Mouse (Mus musculus) heart, postnatal 4 days (tissue): ENCODE measurements around the gene Krt87. TPM values are rescaled to one million over a fixed set of nuclear protein-coding genes. Genes with fewer than 3 reads are reported as not detected.
A peak's percentile ranks its signal among the peaks of the same experiment; 100 is the strongest.

ENCODE experiments used
- DNase-seq: peaks from one replicate; pipeline ENCODE4 v3.0.0; 2021
- total RNA-seq, 2 experiments: library from RNA; stranded (reverse); gene quantifications; 2 replicates each; pipeline ENCODE4 v1.2.3; 2021

The Krt87 gene
- total RNA-seq, 2 experiments from 2014 or later: not detected

- no peak for DNase-seq
Observed at GRCm38 (mm10) chr15:101414807-101415565, 23.6 kb downstream of the Krt87 start.

- peak; percentile 39 for DNase-seq
Observed at GRCm38 (mm10) chr15:101413916-101414635, 24.5 kb downstream of the Krt87 start.

DNA sequence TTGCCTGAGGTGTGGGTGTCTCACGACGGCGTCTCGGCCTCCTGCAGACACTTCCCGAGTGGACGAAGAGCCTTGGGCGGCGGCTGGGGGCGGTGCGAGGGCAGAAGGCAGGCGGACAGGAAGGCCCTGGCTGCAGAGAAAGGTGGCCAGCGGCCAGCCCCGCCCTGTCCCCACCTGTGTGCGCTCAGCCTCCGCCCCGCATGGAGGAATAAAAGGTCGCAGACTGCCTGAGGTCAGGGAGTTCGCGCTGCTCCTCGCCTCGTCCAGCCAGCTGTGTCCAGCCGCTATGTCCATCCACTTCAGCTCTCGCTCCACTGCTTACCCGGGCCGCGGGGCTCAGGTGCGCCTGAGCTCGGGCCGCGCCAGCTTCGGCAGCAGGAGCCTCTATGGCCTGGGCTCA, 26.4 kb downstream of the Krt87 start:
- no peak for DNase-seq

DNA sequence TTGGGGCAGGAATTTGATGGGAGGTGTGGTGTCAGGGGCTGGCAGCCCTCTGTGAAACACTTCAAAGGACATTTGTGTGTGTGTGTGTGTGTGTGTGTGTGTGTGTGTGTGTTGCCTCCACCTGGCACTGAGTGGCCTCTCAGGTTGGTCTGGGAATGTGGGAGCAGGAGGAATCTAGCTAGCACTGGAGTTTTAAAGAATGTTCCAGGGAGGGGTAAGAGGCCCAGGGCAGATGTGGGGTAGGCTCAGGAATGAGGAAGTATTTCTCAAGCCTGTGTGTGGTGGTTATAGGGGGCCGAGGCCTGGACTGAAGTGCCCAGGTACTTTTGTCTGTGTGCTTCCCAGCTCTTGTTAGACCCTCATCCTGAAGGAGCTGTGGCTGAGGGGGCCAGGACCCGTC, 27.8 kb downstream of the Krt87 start, which contains the start of gene Krt7:
Gene Krt7, plus strand, starts transcription at position 269 of the 400 bp plus-strand sequence.
- DNase-seq: no peak

GRCm38 (mm10) chr15:101398269-101398668, 40.3 kb downstream of the Krt87 start:
- peak; percentile 61 for DNase-seq

DNA sequence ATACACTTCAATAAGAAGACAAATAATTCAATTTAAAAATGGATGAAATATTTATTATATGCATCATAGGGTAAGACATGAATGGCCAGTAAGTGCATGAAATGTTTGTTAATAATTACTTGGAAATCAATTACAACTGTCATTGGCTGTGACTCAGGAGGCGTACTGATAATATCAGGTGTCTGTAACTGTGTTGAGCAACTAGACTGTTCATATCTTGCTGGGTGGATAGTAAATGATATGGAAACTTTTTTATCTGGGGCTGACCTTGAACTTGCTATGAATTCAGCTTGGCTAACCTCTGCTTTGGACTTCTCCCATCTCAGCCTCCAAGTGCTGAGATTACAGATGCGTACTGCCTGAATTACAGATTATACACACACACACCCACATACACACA, 40.9 kb downstream of the Krt87 start:
- DNase-seq: no peak

DNA sequence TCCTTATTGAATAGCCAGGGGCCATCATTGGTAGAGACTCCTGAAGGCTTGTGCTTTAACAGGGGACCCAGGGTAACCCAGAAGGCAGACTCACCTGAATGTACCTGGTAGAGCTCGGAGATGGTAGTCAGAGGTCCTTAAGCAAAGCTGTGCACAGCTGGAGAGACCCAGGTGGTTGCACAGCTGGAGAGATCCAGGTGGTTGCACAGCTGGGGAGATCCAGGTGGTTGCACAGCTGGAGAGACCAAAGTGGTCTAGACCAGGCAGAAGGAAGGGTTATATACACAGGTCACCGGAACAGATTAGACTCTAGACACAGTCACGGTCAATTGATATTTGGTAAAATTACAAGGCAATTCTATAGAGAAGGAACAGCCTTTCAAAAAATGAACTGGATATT, 41.7 kb downstream of the Krt87 start:
- no peak for DNase-seq

DNA sequence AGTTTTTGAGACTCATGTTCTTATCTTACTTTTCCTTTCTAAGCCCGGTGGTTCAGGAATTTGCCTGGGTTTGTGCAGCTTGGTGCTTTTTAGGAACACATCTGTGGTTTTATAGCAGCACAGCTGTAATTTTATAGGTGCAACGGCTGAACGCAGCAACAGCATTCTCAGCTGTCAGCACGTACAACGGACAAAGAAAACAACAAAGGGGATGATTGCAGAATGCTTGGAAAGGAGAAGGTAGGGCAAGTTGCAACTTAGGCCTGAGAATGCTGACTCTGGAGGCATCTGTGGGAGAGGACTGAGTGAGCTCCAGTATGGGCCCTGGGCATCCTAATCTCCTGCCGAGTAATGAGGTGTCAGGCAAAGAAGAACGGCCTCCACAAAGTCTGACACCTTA, 42.1 kb downstream of the Krt87 start:
- DNase-seq: no peak

GRCm38 (mm10) chr15:101394908-101395307, 43.7 kb downstream of the Krt87 start:
- no peak for DNase-seq

- no peak for DNase-seq
Observed at GRCm38 (mm10) chr15:101392251-101392650, 46.4 kb downstream of the Krt87 start.

GRCm38 (mm10) chr15:101390203-101390602, 48.4 kb downstream of the Krt87 start:
- no peak for DNase-seq

- no peak for DNase-seq
Observed at GRCm38 (mm10) chr15:101388034-101388541, 50.5 kb downstream of the Krt87 start.

DNA sequence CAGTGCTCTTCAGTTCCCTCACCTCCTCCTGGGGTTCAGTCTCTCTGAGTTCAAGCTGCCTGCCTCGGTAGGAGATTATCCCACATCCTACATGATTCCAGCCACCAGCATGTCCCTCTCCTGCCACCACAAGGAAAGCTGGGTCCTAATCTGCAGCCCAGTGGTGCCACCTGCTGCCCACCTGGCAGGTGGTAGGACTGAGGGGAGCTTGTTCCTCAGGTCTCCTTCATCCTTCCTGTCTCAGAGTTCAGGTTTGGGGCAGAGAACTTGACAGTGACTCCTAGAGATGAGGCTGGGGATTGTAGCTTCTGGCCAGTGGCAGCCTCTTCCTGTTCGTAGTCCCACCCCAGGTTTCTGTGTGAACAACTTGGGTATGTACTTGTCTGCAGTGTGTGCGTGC, 51.4 kb downstream of the Krt87 start:
- peak; percentile 58 for DNase-seq

DNA sequence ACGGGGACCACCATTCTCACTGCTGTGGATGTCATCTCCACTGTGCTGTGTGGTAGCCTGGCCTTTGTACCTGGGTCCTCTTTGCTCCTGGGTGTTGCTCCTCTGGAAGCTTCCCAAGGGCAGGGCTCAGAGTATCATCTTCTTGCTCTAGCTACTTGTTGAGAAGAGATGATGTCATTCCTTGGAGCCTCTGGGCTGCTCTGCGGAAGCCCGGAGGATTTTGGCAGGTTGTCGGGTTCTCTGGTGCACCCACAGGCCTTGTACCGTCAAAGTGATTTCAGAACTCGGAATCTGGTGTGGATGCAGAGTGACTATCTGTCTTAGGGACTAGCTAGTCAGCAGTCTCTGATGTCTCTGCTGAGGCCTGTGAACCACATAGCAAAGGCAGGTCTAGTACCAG, 53.5 kb downstream of the Krt87 start:
- no peak for DNase-seq

GRCm38 (mm10) chr15:101384610-101385009, 54.0 kb downstream of the Krt87 start:
- DNase-seq: no peak

- DNase-seq: peak; percentile 84
Observed at GRCm38 (mm10) chr15:101382811-101383210, 55.8 kb downstream of the Krt87 start.

DNA sequence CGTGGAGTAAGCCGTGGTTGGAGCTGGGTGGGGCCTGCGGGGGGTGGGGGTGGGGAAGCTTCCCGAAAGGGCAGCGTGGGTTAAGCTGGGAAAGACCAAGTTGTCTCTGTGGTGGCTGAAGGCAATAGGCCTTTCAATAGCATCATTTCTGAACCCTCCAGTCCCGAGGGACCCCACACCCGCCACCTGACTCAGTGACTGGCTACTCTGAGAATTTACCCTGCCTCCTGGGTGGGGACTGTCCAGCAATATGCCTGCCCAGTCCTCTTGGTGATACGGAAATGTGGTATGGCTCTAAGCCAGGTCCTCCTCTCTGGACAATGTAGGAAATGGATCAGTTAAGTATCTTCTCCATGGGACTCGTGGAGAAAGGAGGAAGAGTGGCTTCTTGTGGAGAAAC, 56.8 kb downstream of the Krt87 start:
- DNase-seq: peak; percentile 53

Other genes with a start within 250 kb of the Krt87 start
- 10 to 100 TPM; 13.9 to 15.1 TPM for gene Grasp, start 214.6 kb downstream of the Krt87 start, total RNA-seq
- 10 to 100 TPM; 48.1 to 49.6 TPM for gene Nr4a1, start 184.5 kb downstream of the Krt87 start, total RNA-seq
- 10 to 100 TPM; 21.7 to 23.3 TPM for gene Atg101, start 154.5 kb downstream of the Krt87 start, total RNA-seq
- 1 to 10 TPM; 4.3 to 4.6 TPM for gene 6030408B16Rik, start 145.6 kb downstream of the Krt87 start, total RNA-seq
- gene Krt80, start 68.6 kb downstream of the Krt87 start, total RNA-seq: 10 to 100 TPM; 10.1 to 11.2 TPM
- 1 to 10 TPM; 9.3 to 10.0 TPM for gene Krt7, start 27.8 kb downstream of the Krt87 start, total RNA-seq
- gene Krt88, start 8.9 kb upstream of the Krt87 start, total RNA-seq: not detected
- gene Krt81, start 24.9 kb upstream of the Krt87 start, total RNA-seq: not detected
- not detected for gene Krt86, start 34.7 kb upstream of the Krt87 start, total RNA-seq
- not detected for gene Krt83, start 52.7 kb upstream of the Krt87 start, total RNA-seq
- gene Gm49425, start 78.5 kb upstream of the Krt87 start, total RNA-seq: not detected
- not detected for gene Krt84, start 94.0 kb upstream of the Krt87 start, total RNA-seq
- gene Krt82, start 111.9 kb upstream of the Krt87 start, total RNA-seq: not detected
- gene Krt90, start 124.1 kb upstream of the Krt87 start, total RNA-seq: under 1 TPM in 1 of 2 experiments, not detected in 1; 0.10 TPM
- not detected for gene Krt75, start 135.1 kb upstream of the Krt87 start, total RNA-seq
- gene Gm5414, start 189.4 kb upstream of the Krt87 start, total RNA-seq: not detected
- gene Gm5478, start 208.6 kb upstream of the Krt87 start, total RNA-seq: not detected
- gene Krt6b, start 241.5 kb upstream of the Krt87 start, total RNA-seq: under 1 TPM; 0.33 to 0.34 TPM